Mouse (Mus musculus): ENCODE measurements around the gene Btbd11. TPM values are rescaled to one million over a fixed set of nuclear protein-coding genes. Genes with fewer than 3 reads are reported as not detected.

The Btbd11 gene
- 20.7 and 22.3 TPM in 2 replicates for polyA plus RNA-seq (2012; rRNA removed)

DNA sequence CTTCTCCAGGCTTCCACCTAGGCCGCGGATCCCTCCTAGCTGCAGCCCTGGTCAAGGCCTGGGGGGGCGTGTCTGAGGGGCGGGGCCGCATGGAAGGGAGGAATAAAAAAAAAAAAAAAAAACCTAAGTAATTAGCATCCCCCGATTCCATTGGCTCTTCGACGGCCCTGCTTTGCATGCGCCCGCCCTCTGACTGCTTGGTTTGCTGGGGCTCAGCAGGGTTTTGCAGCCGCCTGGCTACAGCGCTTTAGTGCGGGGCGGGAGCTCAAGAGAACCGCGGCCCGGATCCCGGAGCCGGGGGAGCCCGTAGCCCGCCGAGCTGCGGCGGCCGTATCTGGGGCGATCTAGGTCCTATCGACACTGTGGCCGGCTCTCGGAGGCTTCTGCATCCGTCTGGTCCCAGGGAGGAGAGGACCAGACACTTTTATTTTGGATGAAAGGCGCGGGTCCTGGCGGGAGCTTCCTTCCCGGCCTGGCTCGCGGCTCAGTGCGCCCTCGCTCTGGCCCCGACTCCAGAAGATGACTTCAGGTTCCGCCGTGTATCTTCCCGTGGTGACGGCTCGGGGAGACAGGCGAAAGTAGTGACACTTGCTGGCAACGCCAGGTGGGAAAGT lies at the start of gene Btbd11:
Btbd11 (plus strand) TSS at position 210 of the 614 bp plus-strand sequence.
- H3K4me1 ChIP-seq (ENCODE audit: control insufficient read depth, insufficient read depth, low read length) = no peaks in the 10 kb centered on the region
- H3K27ac ChIP-seq (ENCODE audit: insufficient read depth, low read length) = no peak within 1 kb of the TSS
- TF ChIP-seq POLR2A (IDR thresholded peaks at IDR 0.05; ENCODE audit: extremely low read depth, insufficient read depth, low read length) (peak; percentile 63), CTCF (IDR thresholded peaks at IDR 0.05; ENCODE audit: extremely low read depth, insufficient read depth, low read length) (no peak)
- H3K4me3 ChIP-seq (ENCODE audit: insufficient read depth, low read length) = peak within 1 kb of the TSS; percentile 53

- Histone ChIP-seq H3K4me1 (ENCODE audit: control insufficient read depth, insufficient read depth, low read length) (no peaks in the 10 kb centered on the region), H3K4me3 (ENCODE audit: insufficient read depth, low read length) (no peak overlapping the region), H3K27ac (ENCODE audit: insufficient read depth, low read length) (no peak overlapping the region)
- TF ChIP-seq POLR2A (IDR thresholded peaks at IDR 0.05; ENCODE audit: extremely low read depth, insufficient read depth, low read length) (no peak), CTCF (IDR thresholded peaks at IDR 0.05; ENCODE audit: extremely low read depth, insufficient read depth, low read length) (no peak)
Measured at GRCm38 (mm10) chr10:85338733-85339132, 47.9 kb upstream of the Btbd11 start.

- TF ChIP-seq CTCF (IDR thresholded peaks at IDR 0.05; ENCODE audit: extremely low read depth, insufficient read depth, low read length) (no peak), POLR2A (IDR thresholded peaks at IDR 0.05; ENCODE audit: extremely low read depth, insufficient read depth, low read length) (no peak)
- Histone ChIP-seq H3K27ac (ENCODE audit: insufficient read depth, low read length) (no peak overlapping the region), H3K4me3 (ENCODE audit: insufficient read depth, low read length) (no peak overlapping the region), H3K4me1 (ENCODE audit: control insufficient read depth, insufficient read depth, low read length) (no peaks in the 10 kb centered on the region)
Measured at GRCm38 (mm10) chr10:85341867-85342266, 44.7 kb upstream of the Btbd11 start.

DNA sequence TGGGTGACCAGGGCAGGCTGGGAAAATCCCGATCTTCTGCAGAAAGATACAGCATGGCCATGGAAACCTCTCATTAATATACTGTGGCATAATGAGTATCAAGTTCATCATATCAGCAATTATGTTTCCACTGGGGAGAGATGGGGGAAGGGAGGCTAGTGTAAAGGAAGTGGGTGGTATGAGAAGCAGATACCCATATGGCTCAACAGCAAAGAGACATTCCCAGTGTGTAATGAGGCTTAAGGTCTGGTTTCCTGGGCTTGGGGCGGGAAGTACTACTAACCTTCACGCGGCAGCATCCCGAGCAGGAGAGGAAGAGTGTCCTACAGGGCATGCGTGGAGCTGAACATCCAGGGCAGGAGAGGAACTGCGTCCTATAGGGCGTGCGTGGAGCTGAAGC lies 39.4 kb upstream of the Btbd11 start:
- no peaks in the 10 kb centered on the region for H3K4me1 ChIP-seq (ENCODE audit: control insufficient read depth, insufficient read depth, low read length)
- TF ChIP-seq POLR2A (IDR thresholded peaks at IDR 0.05; ENCODE audit: extremely low read depth, insufficient read depth, low read length) = no peak
- no peak for TF ChIP-seq CTCF (IDR thresholded peaks at IDR 0.05; ENCODE audit: extremely low read depth, insufficient read depth, low read length)
- H3K4me3 ChIP-seq (ENCODE audit: insufficient read depth, low read length) = no peak overlapping the region
- no peak overlapping the region for H3K27ac ChIP-seq (ENCODE audit: insufficient read depth, low read length)

- H3K27ac ChIP-seq (ENCODE audit: insufficient read depth, low read length) = no peak overlapping the region
- no peaks in the 10 kb centered on the region for H3K4me1 ChIP-seq (ENCODE audit: control insufficient read depth, insufficient read depth, low read length)
- TF ChIP-seq POLR2A (IDR thresholded peaks at IDR 0.05; ENCODE audit: extremely low read depth, insufficient read depth, low read length) (no peak), CTCF (IDR thresholded peaks at IDR 0.05; ENCODE audit: extremely low read depth, insufficient read depth, low read length) (no peak)
- H3K4me3 ChIP-seq (ENCODE audit: insufficient read depth, low read length) = no peak overlapping the region
Measured at GRCm38 (mm10) chr10:85352505-85352904, 34.1 kb upstream of the Btbd11 start.

DNA sequence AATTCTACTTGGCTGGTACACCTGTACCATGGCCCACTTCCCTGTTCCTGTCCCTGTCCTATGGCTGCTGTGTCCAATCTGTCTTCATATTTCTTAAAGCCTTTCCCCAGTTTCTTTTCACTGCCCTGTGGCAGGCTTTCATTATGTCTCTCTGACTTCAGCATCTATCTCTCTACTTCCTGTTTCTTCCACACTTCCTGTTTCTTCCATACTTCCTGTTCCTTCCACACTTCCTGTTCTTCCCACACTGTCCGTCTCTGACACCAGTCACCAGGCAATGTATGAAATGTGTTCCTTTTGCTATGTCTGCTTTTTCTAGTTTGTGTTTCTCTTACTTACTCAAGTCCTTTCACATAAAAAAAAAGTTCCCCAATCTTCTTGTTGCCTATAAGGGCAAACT lies 32.3 kb upstream of the Btbd11 start:
- TF ChIP-seq CTCF (IDR thresholded peaks at IDR 0.05; ENCODE audit: extremely low read depth, insufficient read depth, low read length) = no peak
- Histone ChIP-seq H3K4me3 (ENCODE audit: insufficient read depth, low read length) (no peak overlapping the region), H3K27ac (ENCODE audit: insufficient read depth, low read length) (no peak overlapping the region)

DNA sequence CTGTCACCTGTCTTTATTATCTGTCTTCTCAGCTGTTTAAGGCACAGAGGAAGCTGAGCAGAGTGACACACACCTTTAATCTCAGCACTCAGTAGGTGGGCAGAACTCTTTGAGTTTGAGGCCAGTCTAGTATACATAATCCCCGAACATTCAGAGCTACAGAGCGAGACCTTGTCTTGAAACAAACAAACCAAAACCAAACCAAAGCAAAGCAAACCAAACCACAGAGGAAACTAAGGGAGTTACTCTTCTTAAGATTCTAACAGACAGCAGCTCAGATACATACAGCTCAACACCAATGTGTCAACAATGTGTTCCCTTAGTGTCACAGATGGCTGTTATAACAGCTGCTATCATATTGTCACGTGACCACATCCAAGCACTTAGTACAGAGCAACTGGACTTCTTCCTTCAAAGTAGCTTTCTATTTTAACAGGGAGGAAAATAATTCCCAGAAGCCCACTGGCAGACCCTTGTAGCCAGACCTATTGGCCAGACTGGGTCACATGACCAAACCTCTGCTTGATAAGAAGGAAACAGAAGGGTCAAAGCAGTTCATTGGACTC lies 27.0 kb upstream of the Btbd11 start:
- H3K4me3 ChIP-seq (ENCODE audit: insufficient read depth, low read length) = no peak overlapping the region
- TF ChIP-seq POLR2A (IDR thresholded peaks at IDR 0.05; ENCODE audit: extremely low read depth, insufficient read depth, low read length) = no peak
- H3K27ac ChIP-seq (ENCODE audit: insufficient read depth, low read length) = no peak overlapping the region
- no peaks in the 10 kb centered on the region for H3K4me1 ChIP-seq (ENCODE audit: control insufficient read depth, insufficient read depth, low read length)

More for the DNA sequence above, 32.3 kb upstream of the Btbd11 start:
- no peaks in the 10 kb centered on the region for H3K4me1 ChIP-seq (ENCODE audit: control insufficient read depth, insufficient read depth, low read length)

- TF ChIP-seq POLR2A (IDR thresholded peaks at IDR 0.05; ENCODE audit: extremely low read depth, insufficient read depth, low read length) (no peak), CTCF (IDR thresholded peaks at IDR 0.05; ENCODE audit: extremely low read depth, insufficient read depth, low read length) (no peak)
- Histone ChIP-seq H3K4me1 (ENCODE audit: control insufficient read depth, insufficient read depth, low read length) (no peaks in the 10 kb centered on the region), H3K4me3 (ENCODE audit: insufficient read depth, low read length) (no peak overlapping the region), H3K27ac (ENCODE audit: insufficient read depth, low read length) (no peak overlapping the region)
Measured at GRCm38 (mm10) chr10:85362766-85363442, 23.7 kb upstream of the Btbd11 start.

DNA sequence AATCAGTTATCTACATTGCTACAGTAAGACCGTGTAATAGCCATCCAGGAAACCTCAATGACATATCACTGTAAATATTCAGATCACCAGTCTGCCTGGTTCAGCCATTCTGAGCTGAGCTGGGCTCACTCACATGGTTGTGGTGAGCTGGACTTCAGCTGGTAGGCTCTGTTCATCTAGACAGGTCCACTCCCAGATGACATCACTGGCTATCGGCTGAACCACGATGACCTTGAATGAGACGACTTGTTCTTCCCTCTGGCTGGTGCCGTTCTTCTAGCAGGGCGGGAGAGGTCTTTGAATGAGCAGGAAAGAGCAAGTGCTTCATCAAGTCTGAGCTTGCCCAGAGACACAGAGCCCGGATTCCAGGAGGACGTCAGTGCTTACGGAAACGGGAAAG lies 19.7 kb upstream of the Btbd11 start:
- TF ChIP-seq CTCF (IDR thresholded peaks at IDR 0.05; ENCODE audit: extremely low read depth, insufficient read depth, low read length) (no peak), POLR2A (IDR thresholded peaks at IDR 0.05; ENCODE audit: extremely low read depth, insufficient read depth, low read length) (no peak)
- H3K27ac ChIP-seq (ENCODE audit: insufficient read depth, low read length) = no peak overlapping the region
- H3K4me1 ChIP-seq (ENCODE audit: control insufficient read depth, insufficient read depth, low read length) = no peaks in the 10 kb centered on the region

GRCm38 (mm10) chr10:85371309-85371708 lies 15.3 kb upstream of the Btbd11 start:
- H3K4me3 ChIP-seq (ENCODE audit: insufficient read depth, low read length) = no peak overlapping the region
- H3K4me1 ChIP-seq (ENCODE audit: control insufficient read depth, insufficient read depth, low read length) = no peaks in the 10 kb centered on the region
- H3K27ac ChIP-seq (ENCODE audit: insufficient read depth, low read length) = no peak overlapping the region
- TF ChIP-seq POLR2A (IDR thresholded peaks at IDR 0.05; ENCODE audit: extremely low read depth, insufficient read depth, low read length) = no peak
- no peak for TF ChIP-seq CTCF (IDR thresholded peaks at IDR 0.05; ENCODE audit: extremely low read depth, insufficient read depth, low read length)

More for the DNA sequence above, 19.7 kb upstream of the Btbd11 start:
- no peak overlapping the region for H3K4me3 ChIP-seq (ENCODE audit: insufficient read depth, low read length)

Measured in cortical plate, adult 2 months (tissue).